Mouse (Mus musculus) frontal cortex, postnatal 25 days (tissue): Measurements from ENCODE around the gene Tmem184b.

Experiments used
- DNase-seq, 2 experiments: peaks; one replicate each; pipeline ENCODE4 v3.0.0; 2022; ENCODE audit warnings: low spot score in 2 of 2

Tmem184b gene

DNA sequence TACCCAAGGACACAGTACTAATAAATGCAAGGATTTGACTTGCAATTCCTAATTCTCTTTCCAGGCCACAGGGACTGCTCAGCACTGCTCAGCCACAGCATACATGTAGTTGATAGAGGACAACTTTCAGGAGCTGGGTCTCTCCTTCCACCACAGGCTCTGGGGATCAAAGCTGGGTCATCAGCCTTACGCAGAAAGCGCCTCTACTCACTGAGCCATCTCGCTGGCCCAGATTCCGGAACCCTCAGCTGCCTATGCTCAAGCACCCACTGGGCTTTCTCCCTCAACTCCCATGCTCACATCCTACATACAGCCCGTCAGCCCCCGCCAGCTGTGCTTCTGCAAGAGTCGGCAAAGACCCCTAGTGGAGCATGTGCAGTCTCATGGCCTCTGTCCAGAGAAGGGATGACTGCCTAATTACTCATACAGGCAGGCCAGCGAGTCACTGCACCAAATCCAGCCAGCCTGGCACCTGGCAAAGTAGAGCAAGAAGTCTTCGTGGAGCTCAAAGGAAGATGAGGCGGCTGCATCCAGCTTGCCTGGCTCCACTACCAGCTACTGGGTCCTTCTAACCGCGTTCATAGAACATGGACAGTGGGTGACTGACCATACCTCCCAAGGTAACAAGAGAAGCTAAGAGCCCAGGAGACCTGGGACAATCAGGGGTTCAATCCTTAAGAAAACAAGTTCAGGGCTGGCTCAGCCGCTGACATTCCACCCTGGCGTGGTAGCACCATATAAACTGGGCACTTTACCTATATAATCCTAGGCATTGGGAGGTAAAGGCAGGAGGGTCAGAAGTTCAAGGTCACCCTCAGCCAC is 3.9 kb downstream of the Tmem184b start:
- DNase-seq = no peak

DNA sequence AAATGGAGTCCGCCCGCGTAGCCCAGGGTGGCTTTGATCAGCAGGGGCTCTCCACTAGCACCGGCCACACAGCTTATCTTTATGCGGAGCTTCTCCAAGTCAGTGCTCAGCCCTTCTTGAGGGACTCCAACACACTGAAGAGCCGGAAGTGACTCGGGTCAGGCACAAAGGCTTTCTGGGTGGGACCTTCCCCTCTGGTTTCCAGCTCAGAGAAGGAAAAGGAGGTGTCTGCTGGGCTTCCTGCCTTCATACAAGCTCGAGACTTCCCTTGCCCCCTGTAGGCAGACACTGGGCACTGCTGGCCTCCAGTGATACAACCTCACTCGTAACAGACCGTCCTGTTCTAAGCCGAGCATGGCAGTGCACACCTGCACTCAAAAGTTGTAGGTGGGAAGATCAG is 6.6 kb downstream of the Tmem184b start:
- DNase-seq = no peak

DNA sequence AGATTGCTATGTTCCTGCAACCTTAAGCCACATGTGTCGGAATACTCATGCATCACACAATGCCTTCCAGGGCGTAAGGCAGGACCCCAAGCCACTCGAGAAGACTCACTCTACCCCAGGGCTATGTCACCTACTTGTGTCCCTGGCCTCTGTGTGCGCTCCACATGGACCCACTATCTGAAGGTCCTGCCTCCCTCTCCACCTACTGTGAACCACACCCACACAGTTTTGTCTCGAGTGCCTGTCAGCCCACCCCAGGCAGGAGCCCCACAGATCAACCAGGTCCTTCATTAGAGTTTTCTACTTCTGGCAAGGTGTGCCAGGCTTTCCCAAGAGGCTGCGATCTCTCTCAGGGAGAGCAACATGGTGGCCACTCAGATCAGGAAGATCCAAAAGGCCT is 8.1 kb downstream of the Tmem184b start:
- DNase-seq = no peak

DNA sequence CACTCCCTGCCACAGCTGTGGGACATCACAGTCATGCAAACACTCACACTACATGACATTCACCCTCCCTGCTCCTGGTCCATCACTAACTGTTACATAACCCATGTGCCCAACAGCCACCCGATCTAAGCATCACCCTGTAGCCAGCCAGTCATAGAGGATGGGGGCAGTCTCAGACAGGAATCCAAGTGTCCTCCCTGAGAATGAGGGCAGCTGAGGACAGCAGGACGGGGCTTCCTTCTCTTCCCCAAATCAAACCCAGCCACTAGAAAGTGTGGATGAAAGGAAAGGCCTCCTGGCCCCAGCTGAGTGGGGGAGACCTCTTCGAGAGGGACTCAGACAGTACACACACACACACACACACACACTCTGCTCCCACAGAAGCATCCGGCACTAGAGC is 8.5 kb downstream of the Tmem184b start:
- DNase-seq = no peak

DNA sequence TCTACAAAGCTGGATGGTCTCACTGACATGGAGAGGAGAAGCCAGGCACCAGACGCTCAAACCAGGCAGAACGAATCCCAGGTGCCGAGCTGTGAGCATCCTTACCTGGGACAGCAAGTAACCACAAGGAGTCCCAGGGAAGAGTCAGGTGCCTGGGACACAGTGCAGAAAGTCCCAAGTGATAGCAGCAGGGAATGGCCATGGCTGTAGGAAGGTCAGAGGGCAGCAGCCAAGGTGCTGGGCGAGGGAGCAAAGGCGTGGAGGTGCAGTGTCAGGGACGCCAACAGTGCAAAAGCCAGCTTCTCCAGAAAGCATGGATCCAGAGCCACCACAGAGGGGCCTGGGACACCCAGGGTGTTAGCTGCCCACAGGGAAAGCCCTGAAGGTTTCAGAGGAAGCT is 10.3 kb downstream of the Tmem184b start:
- no peak for DNase-seq

DNA sequence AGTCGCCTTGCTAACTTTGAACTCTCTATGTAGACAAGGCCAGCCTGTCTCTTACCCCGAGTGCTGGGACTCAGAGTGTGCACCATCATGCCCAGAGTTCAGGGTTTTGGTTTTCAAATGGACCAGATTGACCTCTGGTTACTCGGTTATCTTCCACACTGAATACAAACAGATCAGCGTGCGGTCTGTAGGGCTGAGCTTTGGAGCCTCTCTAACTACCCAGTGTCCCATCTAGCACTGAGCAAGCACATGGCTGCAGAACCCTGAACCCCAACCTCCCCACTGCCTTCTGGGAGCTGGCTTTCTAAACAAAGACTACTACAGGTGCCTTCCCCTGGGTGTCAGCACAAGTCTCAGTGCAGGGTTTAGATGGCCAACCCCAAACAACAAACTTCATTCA is 10.8 kb downstream of the Tmem184b start:
- no peak for DNase-seq

DNA sequence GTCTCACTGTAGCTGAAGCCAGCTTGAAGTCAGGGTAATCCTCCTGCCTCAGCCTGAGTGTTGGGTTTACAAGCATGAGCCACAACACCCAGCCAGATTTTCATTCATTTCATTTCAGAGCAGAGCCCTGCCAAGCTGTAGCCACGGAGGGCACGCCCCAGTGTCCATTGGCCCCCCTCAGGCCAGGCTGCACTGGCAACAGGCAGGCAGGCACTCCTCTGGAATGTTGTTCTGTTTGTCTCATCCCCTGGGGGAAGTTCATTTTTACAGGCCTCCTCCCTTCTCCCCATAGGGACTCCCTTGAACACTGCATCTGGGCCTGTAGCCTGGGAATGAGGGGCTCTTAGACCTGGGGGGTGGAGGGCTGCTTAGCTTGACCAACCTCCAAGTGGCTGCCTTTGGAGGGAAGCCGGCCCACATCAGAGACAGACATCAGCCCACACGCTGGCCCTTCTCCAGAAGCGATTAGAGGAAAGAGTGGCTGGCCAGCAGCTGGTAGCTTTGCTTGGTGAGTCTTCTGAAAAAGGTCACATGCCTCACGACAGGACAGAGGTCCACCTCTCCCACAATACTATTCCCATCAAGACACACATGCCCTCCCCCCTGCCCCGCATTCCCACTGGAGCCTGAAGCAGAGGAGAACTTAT is 11.8 kb downstream of the Tmem184b start:
- DNase-seq = no peak

DNA sequence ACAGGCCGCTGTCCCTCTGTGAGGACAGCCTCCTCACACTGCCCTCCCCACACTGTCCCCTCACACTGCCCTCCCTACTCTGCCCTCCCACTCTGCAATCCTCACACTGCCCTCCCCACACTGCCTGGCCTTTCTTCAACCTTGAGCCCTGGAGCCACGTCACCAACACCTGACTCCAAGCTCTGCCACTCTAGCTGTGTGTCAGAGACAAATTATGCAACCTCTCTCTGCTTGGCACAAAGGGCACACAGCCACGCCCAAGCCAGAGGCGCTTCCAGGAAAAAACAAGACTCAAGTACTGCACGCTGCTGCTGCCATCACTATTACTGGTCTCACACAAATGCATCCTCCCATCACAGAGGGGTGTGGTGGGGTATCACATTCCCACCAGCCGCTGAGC is 12.9 kb downstream of the Tmem184b start:
- DNase-seq = no peak

DNA sequence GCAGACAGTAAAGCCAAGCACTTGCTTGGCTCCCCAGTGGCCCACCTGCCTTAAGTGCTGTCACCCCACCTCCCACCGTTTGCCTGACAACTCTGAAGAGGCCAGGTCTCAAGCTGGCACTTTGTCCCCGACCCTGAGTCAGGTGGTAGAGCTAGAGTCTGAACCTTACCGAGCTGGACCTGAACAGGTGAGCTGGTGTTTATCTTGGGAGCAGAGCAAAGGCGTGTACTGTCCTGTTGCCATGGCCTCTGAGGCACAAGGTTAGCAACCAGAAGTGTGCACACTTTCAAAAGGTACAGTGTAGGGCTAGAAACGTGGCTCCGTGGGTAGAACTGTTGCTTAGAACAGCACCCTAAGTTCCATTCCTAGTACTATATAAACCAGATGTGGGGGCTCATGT is 15.2 kb downstream of the Tmem184b start:
- no peak for DNase-seq

DNA sequence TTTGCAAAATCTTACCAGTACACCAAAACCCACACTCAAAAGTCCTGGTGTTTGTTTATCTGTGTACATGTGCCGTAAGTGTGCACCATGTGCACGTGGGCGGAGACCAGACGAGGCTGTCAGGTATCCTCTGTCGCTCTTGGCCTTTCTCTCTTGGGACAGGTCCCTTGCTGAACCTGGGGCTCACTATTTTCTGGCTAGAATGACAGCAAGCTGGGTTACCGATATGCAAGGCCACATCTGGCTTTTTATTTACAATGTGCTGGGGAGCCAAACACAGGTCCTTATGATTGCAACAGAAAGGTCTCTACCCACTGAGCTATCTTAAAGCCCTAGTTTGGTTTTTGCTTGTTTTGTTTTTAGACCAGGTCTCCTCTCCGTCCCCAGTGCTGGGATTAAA is 15.8 kb downstream of the Tmem184b start:
- no peak for DNase-seq

DNA sequence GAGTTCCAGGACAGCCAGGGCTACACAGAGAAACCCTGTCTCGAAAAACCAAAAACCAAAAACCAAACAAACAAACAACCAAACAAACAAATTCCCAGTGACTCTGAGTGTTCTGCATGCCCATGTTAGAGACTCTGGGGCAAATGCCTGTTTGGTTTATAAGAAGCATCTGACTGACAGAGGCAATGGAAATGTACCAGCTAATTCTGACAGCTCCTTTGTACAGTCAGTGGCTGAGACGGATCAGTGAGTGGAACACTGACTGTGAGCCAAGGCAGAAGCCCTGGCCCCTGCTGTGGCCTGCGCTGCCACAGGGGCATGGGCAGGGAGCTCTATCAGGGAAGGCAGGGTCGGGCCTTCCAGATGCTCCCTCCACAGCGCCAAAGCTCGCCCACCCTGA is 16.3 kb downstream of the Tmem184b start:
- no peak for DNase-seq

DNA sequence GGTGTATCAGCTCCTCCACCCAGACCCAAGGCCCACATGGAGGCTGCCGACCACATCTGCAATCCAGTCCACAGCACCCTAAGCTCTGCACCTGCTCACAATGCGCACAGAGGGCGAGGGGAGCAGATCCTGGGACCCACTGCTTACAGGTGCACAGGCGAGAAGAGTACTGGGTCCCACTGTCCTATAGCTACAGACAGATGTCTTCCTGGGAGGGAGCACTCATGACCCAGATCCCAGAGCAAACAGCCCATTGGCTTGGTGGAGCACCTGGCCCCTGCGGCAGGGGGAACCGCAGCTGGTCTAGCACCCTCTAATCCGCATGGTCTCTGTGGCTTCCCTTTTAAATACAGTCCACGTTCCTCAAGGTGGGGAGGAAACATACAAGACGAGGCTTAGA is 21.7 kb downstream of the Tmem184b start:
- DNase-seq = no peak

DNA sequence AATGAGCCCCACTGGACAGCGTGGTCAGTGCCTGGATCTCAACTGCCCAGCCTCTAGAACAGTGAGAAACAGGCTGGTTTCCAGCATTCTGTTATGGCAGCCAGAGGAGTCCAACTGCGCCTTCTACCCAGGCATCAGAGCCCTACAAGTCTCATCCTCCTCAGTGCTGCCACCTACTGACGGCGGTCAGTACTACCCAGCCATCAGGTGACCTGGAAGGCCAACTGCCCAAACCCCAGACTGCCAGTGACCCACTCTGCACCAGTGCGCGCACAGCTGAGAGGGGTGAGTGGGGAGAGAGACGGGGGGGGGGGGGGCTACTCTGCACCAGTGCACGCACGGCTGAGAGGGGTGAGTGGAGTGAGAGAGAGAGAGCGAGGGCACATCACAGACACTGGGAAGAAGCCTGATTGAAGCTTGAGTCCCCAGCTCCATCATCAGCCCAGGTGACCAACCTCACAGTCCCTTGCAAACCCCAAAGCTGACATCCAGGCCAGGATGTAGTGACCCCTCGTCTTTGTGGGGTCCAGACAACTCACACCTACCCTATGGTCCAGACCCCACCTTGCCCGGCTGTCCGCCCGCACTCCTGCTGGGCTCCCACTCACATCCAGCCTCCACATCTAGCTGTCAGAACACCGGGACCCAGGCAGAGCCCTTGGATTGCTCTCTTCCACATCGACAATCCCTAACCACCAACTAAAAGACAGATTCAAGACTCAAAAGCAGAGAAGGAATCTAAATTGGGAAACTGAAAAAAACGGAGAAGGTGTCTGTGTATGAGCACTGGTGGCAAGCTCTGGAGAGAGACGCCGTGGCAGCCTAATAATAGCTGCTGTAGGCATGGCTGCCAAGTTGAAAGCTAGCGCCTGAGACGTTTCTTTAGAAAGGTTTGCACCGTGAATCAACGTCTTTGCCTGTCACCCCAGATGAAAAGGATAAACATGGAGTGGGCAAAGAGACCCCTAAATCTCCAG is 22.6 kb downstream of the Tmem184b start:
- peak in 1 of 2 experiments; percentile 49 for DNase-seq

DNA sequence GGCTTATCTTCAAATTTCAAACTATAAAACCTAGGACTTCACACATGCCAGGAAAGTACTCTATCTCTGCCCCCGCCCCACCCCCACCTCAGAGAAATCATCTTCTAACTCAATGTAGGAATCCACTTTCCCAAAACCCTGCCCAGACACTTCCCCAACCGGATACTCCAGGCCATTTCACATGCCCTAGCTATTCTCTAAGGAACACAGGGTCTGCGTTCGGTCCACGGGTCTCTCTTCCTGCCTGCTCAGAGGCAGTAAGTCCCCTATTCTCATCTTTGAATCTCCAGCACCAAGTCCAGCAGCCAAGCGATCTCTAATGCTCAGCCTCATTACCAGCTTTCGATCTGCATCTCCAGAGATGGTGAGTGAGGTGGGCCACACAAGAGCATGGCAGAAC is 23.7 kb downstream of the Tmem184b start:
- DNase-seq = no peak

DNA sequence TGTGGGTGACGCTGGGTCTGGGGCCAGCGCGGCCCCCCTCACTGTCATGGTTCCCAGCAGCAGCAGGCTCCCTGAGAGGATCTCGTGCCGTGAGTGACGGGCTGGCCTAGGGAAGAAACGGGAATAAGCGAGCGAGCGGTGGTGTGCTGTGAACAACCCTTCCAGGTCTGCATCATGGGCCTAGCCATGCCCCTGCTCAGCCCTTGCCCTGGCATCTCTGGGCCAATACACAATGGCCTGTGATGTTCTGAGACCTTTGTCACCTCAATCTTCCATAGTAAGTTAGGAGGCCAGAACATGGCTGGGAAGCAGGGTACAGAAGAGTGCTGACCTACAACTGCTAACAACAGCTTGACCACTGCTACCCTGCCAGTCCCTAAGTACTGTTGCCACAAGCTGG is 24.8 kb downstream of the Tmem184b start:
- DNase-seq = no peak

DNA sequence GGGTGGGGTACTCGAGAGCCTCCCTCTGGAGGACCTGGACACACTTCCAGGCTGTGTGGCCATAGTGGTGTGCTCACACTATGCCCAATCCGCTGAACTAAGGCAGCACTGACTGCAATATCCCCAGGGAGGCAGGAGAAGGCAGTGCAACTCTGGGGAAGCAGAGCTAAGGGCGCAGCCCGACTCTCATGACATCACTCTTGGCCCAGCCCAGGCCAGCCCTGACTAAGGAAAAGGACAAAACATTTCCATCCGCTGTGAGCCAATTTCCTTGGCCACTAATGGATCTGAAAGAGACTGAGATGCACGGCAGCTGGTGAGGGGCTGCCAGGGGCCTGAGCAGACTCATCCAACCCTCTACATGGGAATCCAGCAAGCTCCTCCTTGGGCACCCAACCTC is 25.7 kb downstream of the Tmem184b start:
- DNase-seq = no peak

DNA sequence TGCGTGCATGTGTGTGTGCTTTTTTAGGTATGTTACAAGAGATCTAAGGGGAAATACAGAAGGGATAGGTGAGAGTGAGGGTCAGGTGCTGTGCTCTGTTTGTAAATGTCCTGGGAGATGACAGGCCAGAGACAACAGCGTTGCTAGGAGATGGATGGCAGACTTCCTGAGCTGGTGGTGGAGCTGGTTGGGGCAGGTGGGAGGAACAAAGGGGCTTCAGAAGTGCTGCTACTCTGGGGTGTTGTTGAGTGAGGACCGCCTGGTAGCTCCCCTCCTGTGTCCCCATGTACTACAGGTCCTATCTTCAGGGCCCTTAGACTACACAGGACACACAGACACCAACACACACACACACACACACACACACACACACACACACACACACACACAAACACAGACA is 28.6 kb downstream of the Tmem184b start:
- no peak for DNase-seq

DNA sequence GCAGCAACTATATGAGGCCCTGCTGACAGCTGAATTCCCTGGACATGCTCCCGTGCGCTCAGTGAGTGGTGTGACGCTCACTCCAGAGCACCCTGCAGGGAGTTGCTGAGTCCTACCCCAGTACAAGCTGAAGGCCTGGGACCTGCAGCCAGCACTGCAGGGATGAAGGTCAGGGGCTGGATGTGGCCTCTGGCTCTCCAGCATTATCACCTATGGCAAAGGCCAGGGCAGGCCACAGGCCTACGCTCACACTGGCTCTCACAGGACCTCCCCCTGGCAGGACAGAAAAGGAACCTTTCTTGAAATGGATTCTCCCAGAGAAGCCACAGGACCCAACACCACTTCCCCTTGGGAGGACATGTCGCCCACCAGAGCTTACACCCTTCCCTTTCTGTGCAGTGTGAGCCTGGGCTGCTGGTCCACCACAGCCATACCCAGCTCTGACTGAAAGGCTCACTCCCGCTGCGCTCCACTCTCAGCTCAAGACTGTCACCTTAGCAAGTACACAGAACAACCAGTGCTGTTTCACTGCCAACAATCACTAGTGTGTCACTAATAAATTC is 33.0 kb downstream of the Tmem184b start:
- DNase-seq = no peak

DNA sequence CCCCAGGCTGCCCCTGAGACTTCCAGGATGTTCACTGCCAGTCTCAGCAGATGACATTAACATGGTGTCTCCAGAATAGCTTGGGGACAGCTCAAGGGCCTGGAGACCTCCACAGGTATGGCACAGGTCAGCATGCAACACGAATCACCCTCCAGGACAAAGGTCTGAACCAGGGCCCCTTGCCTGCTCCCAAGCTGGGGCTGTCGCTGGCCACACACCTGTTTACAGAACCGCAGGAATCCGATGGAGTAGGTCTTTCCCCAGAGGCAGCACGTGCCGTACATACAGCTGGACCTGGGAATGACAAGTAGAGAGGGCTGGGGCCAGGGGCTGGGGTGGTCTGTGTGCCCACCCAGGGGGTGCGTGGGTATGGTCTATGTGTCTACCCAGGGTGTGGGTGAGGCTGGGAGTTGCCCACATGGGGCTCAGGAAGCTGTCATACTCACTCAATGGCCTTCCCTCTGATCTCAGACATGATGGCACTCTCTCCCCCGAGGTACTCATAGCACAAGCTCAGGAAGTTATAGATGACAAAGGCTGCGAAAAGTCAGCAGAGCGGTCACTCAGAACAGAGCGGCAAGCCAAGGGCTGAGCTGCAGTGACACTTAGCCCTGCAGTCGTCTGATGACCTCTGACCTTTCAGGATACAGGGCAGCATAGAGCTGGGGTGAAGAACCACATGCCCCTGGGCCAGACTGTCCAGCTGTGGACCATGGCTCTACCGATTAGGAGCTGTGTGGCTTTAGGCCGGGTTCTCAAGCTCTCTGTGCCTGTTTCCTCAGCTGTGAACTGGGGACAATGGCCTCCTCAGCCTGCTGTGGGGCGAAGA is 33.7 kb downstream of the Tmem184b start:
- no peak for DNase-seq

DNA sequence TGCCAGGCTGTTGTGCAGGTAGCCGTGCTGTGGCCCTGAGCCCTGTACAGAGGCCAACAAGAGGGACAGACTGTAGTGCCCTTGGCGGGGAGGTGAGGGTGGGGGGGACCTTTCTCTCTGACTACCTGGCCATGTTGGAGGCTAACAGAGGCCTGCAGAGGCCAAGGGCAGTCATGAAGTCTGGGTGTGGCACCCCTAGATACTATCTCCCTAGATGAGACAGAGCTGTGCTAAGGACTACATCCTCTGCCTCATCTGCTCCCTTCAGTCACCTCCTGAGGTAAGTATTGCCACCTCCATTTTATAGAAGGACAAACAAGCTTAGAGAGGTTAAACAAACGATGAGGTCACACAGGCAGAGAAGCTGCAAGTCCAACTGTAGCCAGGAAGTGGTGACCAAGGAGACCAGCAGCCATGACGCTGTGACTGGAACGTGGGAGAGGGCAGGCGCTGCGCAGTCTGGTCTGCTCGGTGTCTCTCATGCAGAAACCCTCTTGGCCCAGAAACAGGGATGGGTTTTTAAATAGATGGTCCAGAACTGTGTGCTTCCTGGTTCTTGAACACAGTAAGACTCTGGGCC is 34.4 kb downstream of the Tmem184b start:
- DNase-seq = no peak

DNA sequence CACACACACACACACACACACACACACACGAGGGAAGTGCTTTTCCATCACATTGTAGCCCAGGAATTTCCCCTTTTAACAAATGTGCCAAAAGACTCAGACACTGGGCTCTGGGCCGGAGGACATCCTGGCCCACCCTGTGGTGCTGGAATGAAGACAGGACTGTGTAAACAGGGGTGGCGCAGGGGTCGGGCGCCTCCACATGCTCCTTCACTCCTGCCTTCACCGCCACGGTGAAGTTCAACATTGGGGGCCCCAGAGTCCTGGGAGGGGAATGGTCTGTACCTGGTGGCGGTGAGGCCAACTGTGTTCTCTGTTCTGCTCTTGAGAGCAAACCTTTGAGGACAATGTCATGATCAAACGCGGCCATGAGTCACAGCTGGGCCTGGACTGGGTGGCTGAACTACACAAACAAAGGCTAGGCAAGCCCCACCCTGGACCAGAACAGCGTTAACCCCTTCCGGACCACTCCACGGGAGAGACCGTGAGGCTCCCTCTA is 35.0 kb downstream of the Tmem184b start:
- no peak for DNase-seq
